Mouse (Mus musculus) spleen, adult 12 weeks (tissue): Measurements from ENCODE around the gene Ulk1.
"Not testable (repeated sequence)": the region's sequence is repeated elsewhere in the genome, so short reads cannot be mapped to it uniquely, and the experiment has no call there.

Source experiments
- DNase-seq: peaks from one replicate; pipeline ENCODE4 v3.0.0; 2022; ENCODE audit warnings: low spot score

Gene Ulk1

GRCm38 (mm10) chr5:110809667-110810325 is at the start of gene Ulk1:
TSS of gene Ulk1 (minus strand) at chr5:110810097.
- peak; percentile 98 for DNase-seq

DNA sequence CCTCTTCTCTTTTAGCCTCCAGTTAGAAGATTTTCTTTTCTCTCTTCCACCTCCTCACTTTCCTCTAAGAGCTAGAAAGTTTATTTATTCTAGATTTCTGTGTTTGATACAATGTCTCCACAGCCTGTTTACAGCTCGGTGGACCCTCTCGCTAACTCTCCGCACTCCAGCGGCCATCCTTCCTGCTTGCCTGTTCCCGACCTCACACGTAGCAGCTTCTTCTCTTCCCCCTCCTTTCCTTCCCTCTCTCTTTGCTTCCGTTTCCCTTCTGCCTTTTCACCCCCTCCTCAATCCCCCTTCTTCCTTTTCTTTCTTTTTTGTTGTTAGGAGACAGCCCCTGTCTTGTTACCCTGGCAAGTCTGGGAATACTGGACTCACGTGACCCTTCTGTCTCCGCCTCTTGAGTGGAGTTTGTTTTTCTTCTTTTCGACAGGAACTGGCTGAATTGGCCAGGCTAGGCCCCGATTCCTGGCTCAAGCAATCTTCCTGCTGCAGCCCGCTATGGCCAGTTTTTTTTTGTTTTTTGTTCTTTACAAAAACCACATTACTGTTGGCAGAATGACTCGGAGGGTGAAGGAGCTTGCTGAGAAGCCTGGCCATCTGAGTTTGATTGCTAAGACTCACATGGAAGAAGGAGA is 49.2 kb upstream of the Ulk1 start:
- no peak for DNase-seq

- no peak for DNase-seq
These were observed 47.2 kb upstream of the Ulk1 start for GRCm38 (mm10) chr5:110857091-110857490.

DNA sequence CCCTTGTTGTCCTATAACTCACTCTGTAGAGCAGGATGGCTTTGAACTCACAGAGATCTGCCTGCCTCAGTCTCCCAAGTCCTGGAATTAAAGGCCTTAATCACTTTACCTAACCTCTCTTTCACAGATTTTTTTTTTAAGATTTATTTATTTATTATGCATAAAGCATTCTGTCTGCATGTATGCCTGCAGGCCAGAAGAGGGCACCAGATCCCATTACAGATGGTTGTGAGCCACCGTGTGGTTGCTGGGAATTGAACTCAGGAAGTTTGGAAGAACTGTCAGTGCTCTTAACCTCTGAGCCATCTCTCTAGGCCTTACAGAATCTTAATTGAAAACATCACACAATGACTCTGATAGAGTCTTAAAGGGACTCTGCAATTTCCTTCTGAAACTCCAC is 43.1 kb upstream of the Ulk1 start:
- DNase-seq: no peak

GRCm38 (mm10) chr5:110841046-110841862 is 31.4 kb upstream of the Ulk1 start:
- peak; percentile 9 for DNase-seq

DNA sequence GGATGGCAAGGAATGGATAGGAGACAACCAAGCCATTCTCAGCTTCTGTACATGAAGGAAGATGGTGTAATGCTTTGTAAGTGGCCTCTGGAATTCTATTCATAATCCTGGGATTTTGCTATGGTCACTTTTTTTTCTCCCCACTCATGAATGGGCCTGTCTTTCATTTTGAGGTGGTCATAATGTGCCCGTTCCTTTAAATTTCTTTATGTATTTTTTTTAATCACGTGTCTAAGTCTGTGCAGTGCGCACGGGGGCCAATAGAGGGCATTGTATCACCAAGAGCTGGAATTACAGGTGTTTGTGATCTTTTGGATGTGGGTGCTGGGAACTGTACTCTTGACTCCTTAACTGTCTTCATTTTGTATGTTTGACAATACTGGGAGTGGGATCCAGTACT is 30.6 kb upstream of the Ulk1 start:
- peak; percentile 71 for DNase-seq

DNA sequence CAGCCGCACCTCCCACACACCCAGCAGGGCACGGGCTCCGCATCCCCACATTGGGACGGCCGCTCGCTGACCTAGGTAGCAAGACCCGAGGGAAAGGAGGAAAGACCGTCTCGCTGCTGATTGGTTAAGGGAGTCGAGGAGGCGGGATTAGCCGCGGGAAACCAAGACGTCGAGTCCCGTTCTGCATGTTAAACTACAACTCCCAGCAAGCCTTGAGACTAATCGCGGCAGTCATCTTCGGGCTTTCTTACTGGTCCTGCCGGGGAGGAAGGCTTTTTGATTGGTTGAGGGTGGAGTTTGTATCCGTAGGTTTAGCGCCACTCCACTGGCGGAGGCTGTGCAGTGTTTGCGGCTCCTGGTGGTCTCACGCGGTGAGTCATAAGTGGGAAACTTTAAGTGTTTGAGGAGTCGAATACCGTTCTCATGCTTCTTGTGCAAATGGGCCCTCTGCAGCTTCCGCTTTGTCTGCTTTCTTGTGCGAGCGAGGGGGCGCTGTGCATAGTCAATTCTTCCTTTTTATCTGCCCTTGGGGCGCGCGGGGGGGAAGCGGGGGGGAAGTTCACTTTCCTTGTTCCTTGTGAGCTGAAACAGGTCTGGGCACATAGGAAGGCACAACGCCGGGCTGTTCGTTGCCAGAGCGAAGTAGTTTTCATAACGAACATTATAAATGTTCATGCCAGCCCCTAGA is 29.9 kb upstream of the Ulk1 start, which contains the start of the genes Hscb and Chek2:
TSS of gene Hscb (minus strand) at position 100 of the 688 bp plus-strand sequence.
TSS of gene Chek2 (plus strand) at position 302 of the 688 bp plus-strand sequence.
- DNase-seq: peak; percentile 92

DNA sequence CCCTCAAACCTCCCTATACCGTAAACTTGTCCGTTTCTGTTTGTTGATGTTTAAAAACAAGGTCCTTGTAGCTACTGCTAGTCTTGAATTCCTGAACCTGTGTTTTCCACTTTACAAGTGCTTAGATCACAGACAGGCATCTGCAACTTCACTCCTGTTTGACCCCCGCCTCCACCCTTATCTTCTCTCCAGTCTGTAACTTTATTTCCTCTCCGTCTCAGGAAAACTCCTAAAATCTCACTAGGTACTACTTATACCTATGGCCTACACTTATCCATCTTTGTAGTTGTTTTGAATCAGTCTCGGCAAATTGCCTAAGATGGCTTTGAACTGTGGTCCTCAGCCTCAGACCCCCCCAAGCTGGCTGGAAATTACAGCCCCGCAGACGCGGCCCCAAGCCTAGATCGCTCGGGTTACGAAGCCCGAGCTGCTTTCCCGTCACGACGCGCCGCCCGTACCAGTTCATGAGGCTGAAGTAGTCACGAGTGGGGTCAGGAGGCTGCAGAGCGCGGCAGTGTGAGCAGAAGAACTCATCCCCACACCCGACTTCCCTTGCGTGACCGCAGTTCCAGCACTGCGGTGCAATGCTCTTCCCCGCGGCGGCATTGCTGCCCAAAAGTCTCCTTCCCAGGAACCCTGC is 29.3 kb upstream of the Ulk1 start:
- no peak for DNase-seq

GRCm38 (mm10) chr5:110838016-110838415 is 28.1 kb upstream of the Ulk1 start:
- not testable (repeated sequence) for DNase-seq

GRCm38 (mm10) chr5:110835959-110836358 is 26.1 kb upstream of the Ulk1 start:
- peak; percentile 67 for DNase-seq

GRCm38 (mm10) chr5:110831036-110831720 is 21.3 kb upstream of the Ulk1 start:
- DNase-seq: no peak

- no peak for DNase-seq
These were observed 17.7 kb upstream of the Ulk1 start for GRCm38 (mm10) chr5:110827576-110827975.

GRCm38 (mm10) chr5:110826781-110827495 is 17.0 kb upstream of the Ulk1 start:
- no peak for DNase-seq

GRCm38 (mm10) chr5:110824421-110824820 is 14.5 kb upstream of the Ulk1 start:
- DNase-seq: no peak

GRCm38 (mm10) chr5:110808821-110809666 is 853 bp downstream of the Ulk1 start:
- peak; percentile 30 for DNase-seq

GRCm38 (mm10) chr5:110808061-110808631 is 1.8 kb downstream of the Ulk1 start:
- peak; percentile 83 for DNase-seq

GRCm38 (mm10) chr5:110807453-110807852 is 2.4 kb downstream of the Ulk1 start:
- DNase-seq: no peak

DNA sequence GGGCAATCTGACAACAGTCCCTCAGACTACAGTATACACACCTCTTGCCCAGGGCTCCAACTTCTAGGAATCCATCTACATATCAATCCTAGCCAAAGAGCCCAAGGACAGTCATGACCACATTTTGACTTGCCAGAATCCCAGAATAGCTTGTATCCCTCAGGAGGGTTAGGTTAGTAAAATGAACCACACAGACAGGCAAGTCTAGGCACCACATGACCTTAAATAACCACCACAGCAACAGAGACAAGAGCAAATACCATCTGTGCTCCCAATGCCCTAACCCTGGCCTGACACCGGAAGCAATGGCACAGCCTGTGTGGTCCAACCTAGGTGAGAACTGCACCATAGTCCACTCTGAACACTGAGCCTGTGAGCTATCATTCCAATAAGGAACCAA is 3.2 kb downstream of the Ulk1 start:
- no peak for DNase-seq

- no peak for DNase-seq
These were observed 3.7 kb downstream of the Ulk1 start for GRCm38 (mm10) chr5:110806154-110806553.
